Mouse (Mus musculus): ENCODE data around the gene Dgke. TPM values are rescaled to one million over a fixed set of nuclear protein-coding genes. Genes with fewer than 3 reads are reported as not detected.

The Dgke gene
- total RNA-seq, 2 experiments from 2014 or later: 49.5 to 49.7 TPM

GRCm38 (mm10) chr11:88986616-88987015, 80.0 kb downstream of the Dgke start:
- no peak for DNase-seq (ENCODE audit: low spot score in 2 of 2)
- H3K27ac ChIP-seq: no peak overlapping the region
- peak; percentile 56 for TF ChIP-seq CTCF (conservative IDR thresholded peaks at IDR 0.05)
- no peak overlapping the region for H3K4me3 ChIP-seq

Other genes starting within 250 kb of the Dgke start
- gene Akap1, start 202.3 kb downstream of the Dgke start, total RNA-seq (2021): 10 to 100 TPM; 38.9 to 40.3 TPM
- gene Scpep1, start 111.4 kb downstream of the Dgke start, total RNA-seq (2021): 10 to 100 TPM; 13.2 to 13.9 TPM
- gene Elobl, start 99.9 kb downstream of the Dgke start, total RNA-seq (2021): not detected
- 10 to 100 TPM; 20.9 to 21.7 TPM for gene Coil, start 96.6 kb downstream of the Dgke start, total RNA-seq (2021)
- 1 to 10 TPM; 4.8 to 4.9 TPM for gene Trim25, start 67.5 kb downstream of the Dgke start, total RNA-seq (2021)
- gene Gm525, start 7.0 kb upstream of the Dgke start, total RNA-seq (2021): not detected
- 1 to 10 TPM; 8.0 to 8.6 TPM for gene Nog, start 235.5 kb upstream of the Dgke start, total RNA-seq (2021)

Data from layer of hippocampus, adult 2 months (tissue).